Mouse (Mus musculus) neural tube, embryonic 11.5 days (tissue): ENCODE results near the gene Car5a. TPM values are rescaled to one million over a fixed set of nuclear protein-coding genes. Genes with fewer than 3 reads are reported as not detected.

Source experiments
- ATAC-seq: fragments of 200-750 bp; cut with Nextera tagmentation; 2 replicates; pipeline ENCODE4 v1.8.0; 2017; ENCODE audit warnings: moderate number of reproducible peaks, mild to moderate bottlenecking, moderate TSS enrichment, moderate library complexity; ENCODE audit not compliant: insufficient read depth, low FRiP score, low TSS enrichment
- DNase-seq: peaks from one replicate; pipeline ENCODE4 v3.0.0-alpha.2; 2015; ENCODE audit warnings: low spot score
- H3K27ac ChIP-seq: fragments of 300-500 bp; sonication (generic); 2 replicates; pipeline ENCODE4 v1.5.1; 2014; ENCODE audit warnings: low read depth, mild to moderate bottlenecking, low read length
- H3K27me3 ChIP-seq: fragments of 300-500 bp; sonication (generic); 2 replicates; pipeline ENCODE4 v1.6.1; 2014; ENCODE audit warnings: mild to moderate bottlenecking, low read length, mixed read lengths; ENCODE audit not compliant: control insufficient read depth, insufficient read depth
- H3K36me3 ChIP-seq: fragments of 300-500 bp; sonication (generic); 2 replicates; pipeline ENCODE4 v1.6.1; 2014; ENCODE audit warnings: mild to moderate bottlenecking, low read length, moderate library complexity, mixed read lengths; ENCODE audit not compliant: control insufficient read depth, insufficient read depth
- H3K4me1 ChIP-seq: fragments of 300-500 bp; sonication (generic); 2 replicates; pipeline ENCODE4 v1.6.1; 2014; ENCODE audit warnings: low read length, mixed read lengths; ENCODE audit not compliant: control insufficient read depth, insufficient read depth
- H3K4me2 ChIP-seq: fragments of 300-500 bp; sonication (generic); 2 replicates; pipeline ENCODE4 v1.6.1; 2014; ENCODE audit warnings: low read depth, mild to moderate bottlenecking, moderate library complexity
- H3K4me3 ChIP-seq: fragments of 300-500 bp; sonication (generic); 2 replicates; pipeline ENCODE4 v1.5.1; 2014; ENCODE audit warnings: low read depth, low read length
- H3K9ac ChIP-seq: fragments of 300-500 bp; sonication (generic); 2 replicates; pipeline ENCODE4 v1.6.1; 2014; ENCODE audit warnings: mild to moderate bottlenecking, low read length
- H3K9me3 ChIP-seq: fragments of 300-500 bp; sonication (generic); 2 replicates; pipeline ENCODE4 v1.6.1; 2016; ENCODE audit warnings: low read length; ENCODE audit not compliant: control insufficient read depth
- WGBS: fragments of 180-500 bp; shearing (Covaris S2); extraction: QIAGEN DNeasy Blood & Tissue Kit; methylation state at CpG from one replicate; pipeline ENCODE4 v1.1.7; 2014; 5-methylcytosine and 5-hydroxymethylcytosine counted together
- polyA plus RNA-seq: library from polyadenylated mRNA; unstranded; fragments of >200 nt; fragmentation: Nextera tagmentation; extraction: Ambion mirVana; gene quantifications from 2 replicates; pipeline ENCODE4 v1.2.1, GENCODE M21; 2014

Gene Car5a
- polyA plus RNA-seq, 1 experiment from 2014 or later: not detected

DNA sequence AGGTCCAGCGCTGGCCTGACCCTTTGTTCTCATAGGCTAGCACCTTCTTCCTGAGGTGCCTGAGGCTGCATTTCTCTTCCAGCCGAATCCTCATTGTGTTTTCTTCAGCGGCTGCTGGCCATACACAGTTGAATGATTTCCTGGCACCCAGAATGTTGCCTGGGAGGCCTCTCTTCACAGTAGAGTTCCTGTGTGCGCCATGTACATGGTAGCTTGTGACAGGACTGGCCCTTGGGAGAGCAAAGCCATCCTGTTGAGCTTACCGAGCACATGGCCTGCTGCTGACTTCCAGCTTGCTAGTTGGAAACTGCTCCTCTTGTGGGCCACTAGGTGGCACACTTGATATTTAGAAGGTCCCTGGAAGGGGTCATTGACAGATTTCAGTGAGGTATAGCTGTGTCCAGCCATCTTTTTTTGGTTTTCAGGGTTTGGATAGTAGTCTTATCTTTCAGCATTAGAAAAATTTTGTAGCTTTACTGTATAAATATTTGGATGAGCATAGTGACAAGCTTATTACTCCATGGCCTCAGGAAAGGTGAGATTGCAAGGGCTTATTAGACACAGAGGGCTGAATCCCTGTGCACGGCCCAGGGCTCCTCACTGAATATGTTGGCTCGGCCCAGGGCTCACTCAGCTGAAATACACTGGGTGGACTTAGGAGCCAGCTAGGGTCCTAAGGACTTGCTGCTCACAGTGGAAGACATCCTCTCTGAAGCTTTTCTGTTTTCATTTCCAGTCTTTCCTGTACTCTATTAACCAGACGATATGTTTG, 33.3 kb upstream of the Car5a start:
- H3K9me3 ChIP-seq: no peaks in the 10 kb centered on the region
- 73% methylated on average over 8 of the region's 8 CpGs for WGBS
- DNase-seq (peak; percentile 53), ATAC-seq (no peak)
- H3K4me3 ChIP-seq: no peak overlapping the region
- H3K27me3 ChIP-seq: no peaks in the 10 kb centered on the region
- H3K9ac ChIP-seq: no peak overlapping the region
- no peaks in the 10 kb centered on the region for H3K4me1 ChIP-seq
- no peak overlapping the region for H3K4me2 ChIP-seq
- H3K27ac ChIP-seq: no peak overlapping the region
- H3K36me3 ChIP-seq: peaks cover 21% of the 10 kb centered on the region

DNA sequence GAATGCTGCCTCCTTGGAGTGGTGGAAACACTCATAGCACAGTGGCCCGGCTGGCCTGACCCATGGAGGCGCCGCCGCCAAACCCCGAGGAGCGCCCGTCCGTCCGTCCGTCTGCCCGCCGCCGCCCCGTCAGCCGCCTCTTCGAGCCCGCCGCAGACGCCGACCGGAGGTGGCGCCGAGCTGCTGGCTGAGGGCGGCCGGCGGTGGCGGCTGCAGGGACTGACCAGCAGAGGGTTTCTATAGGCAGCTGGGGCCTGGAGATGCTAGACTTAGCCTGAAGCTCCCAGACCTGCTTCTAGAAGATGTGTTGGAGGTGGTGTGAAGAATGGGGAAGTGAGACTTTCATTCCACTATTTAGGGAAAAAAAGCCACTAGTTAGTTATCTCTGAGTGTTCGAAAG, 29.2 kb upstream of the Car5a start:
- ATAC-seq (no peak), DNase-seq (no peak)
- Histone ChIP-seq H3K27me3 (no peaks in the 10 kb centered on the region), H3K9me3 (no peaks in the 10 kb centered on the region), H3K9ac (no peak overlapping the region), H3K36me3 (peaks cover 10% of the 10 kb centered on the region; the same call in 1 of the 2 replicates), H3K27ac (no peak overlapping the region), H3K4me3 (no peak overlapping the region), H3K4me1 (no peaks in the 10 kb centered on the region), H3K4me2 (no peak overlapping the region)
- WGBS: 93% methylated on average over 20 of the region's 28 CpGs

DNA sequence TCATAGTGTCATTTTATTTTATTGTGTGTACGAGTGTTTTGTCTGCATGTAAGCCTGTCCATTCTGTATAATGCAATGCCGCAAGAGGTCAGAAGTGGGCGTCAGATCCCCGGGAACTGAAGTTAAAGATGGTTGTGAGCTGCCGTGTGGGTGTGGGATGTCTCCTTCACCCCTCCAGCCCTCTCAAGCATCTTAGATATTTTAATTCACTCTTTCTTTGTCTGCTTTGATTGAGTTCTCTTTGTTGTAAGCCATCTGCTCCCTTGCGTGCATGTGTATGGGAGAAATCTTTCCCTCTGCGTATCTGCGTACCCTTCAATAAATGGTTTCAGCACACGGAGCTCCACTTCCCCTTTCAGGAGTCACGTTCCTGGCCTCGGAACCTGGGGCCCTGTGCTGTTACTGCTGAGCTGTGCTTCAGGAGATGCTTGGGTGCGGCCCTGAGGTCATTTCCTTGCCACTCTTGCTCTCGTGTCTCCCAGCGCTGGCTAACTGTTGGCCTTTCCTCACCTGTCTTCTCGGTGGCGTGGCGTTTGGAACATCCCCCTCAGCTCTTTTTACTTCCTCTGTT, 26.9 kb upstream of the Car5a start:
- Histone ChIP-seq H3K9me3 (no peaks in the 10 kb centered on the region), H3K27ac (no peak overlapping the region), H3K9ac (peak overlapping the region; percentile 26; the same call in 1 of the 2 replicates), H3K4me2 (no peak overlapping the region), H3K36me3 (peaks cover 6% of the 10 kb centered on the region; the same call in 1 of the 2 replicates), H3K4me3 (no peak overlapping the region), H3K27me3 (no peaks in the 10 kb centered on the region), H3K4me1 (peaks cover 17% of the 10 kb centered on the region)
- no peak for DNase-seq
- ATAC-seq: no peak
- WGBS: 80% methylated on average over 17 of the region's 17 CpGs

DNA sequence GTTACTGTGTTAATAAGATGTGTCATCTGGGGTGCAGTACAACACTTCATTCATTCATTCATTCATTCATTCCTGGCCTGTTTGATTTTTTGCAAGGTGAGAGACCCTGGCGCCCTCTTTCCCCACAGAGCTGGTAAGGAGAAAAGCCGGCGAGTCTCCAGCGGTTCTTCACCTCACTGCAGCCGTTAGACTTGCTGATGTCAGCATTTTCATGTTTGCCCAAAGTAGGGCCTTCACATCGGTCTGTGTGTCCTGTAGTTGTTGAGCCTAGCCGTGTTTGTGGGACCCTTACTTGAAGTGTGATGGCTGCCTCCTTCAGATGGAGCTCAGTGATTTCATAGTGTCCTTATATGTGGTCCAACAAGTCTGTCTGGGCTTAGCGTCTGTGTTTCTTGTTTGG, 25.5 kb upstream of the Car5a start:
- no peak for DNase-seq
- Histone ChIP-seq H3K27ac (no peak overlapping the region), H3K4me2 (no peak overlapping the region), H3K9me3 (no peaks in the 10 kb centered on the region), H3K4me3 (no peak overlapping the region), H3K9ac (no peak overlapping the region), H3K4me1 (peaks cover 26% of the 10 kb centered on the region), H3K27me3 (no peaks in the 10 kb centered on the region), H3K36me3 (no peaks in the 10 kb centered on the region)
- WGBS: 92% methylated on average over 8 of the region's 8 CpGs
- ATAC-seq: no peak

DNA sequence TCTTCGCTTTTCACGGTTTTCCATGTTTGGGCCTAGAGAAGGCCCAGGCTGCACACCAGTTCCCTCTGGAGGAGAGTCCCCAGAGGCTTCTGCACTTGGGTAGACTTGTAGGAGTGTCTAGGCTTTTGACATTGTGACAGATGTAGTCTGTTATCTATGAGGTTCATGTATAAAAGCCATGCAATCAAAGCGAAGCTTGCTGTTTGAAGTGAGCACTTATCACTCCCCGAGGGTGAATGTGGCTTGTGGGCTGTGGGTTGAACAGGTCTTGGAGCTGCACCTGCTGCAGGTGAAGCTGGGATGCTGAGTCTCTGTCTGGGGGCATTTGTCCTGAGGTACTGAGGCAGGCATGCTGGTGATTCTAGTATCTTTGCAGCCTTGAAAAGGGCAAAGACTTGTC, 23.8 kb upstream of the Car5a start:
- DNase-seq (no peak), ATAC-seq (no peak)
- whole genome bisulfite sequencing: 66% methylated on average over 4 of the region's 4 CpGs
- no peak overlapping the region for H3K27ac ChIP-seq
- H3K9me3 ChIP-seq: no peaks in the 10 kb centered on the region
- H3K9ac ChIP-seq: no peak overlapping the region
- H3K36me3 ChIP-seq: no peaks in the 10 kb centered on the region
- H3K4me3 ChIP-seq: no peak overlapping the region
- H3K4me2 ChIP-seq: no peak overlapping the region
- H3K4me1 ChIP-seq: peaks cover 26% of the 10 kb centered on the region
- no peaks in the 10 kb centered on the region for H3K27me3 ChIP-seq

DNA sequence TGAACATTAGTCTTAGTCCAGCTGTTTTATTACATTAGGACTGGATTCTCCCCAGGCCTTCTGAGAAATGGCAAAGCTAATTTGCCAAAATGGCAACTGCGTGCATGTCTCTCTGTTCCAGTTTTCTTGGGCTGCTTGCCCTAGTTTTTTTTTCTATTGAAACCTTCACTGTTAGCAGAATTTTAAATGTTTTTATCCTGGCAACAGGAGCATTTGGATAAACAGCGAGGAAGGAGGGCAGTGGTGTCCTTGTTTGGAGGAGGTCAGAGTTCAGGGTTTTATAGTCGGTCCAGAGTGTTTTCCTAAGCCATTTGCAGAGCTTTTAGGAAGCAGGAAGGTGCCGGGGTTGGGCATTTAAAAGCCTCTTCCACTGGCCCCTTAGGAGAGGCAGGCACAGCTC, 23.3 kb upstream of the Car5a start:
- WGBS: 19% methylated on average over 4 of the region's 4 CpGs
- Histone ChIP-seq H3K27ac (peak overlapping the region; percentile 4; the same call in 1 of the 2 replicates), H3K4me2 (no peak overlapping the region), H3K4me3 (no peak overlapping the region), H3K4me1 (peaks cover 26% of the 10 kb centered on the region), H3K36me3 (no peaks in the 10 kb centered on the region), H3K9ac (no peak overlapping the region), H3K27me3 (no peaks in the 10 kb centered on the region), H3K9me3 (no peaks in the 10 kb centered on the region)
- DNase-seq (no peak), ATAC-seq (no peak)

DNA sequence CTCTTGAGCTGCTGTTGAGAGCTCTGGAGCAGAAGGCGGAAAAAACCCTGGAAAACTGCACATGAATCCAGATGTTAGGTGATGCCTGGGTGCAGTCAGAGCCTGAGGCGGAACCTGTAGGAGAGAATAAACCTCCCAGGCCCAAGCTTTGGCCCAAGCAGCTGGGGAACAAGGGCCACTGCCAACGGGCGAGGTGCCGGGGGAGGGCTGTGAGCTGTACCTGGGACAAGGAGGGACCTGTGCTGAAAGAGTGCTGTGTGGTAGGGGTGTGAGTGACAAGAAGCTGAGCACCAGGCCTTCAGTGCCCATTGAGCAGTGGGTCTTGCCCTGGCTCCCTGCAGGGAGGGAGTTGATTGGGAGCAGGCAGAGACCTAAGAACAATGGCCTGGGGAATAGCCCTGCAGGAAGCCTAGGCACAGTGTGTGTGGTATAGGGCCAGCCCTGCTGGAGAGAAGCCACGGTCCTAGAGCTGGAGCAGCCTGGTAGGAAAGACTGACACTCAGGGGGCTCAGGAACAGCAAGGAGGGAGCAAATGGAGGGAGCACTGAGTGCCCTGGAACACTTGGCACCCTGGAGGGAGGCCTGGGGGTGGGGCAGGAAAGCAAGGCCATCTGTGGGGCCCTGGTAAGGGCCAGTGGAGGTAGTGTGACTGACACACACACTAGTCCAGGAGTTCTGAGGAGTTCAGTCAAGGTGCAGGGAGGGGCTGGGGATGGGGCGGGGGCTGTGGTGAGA, 22.2 kb upstream of the Car5a start:
- 26% methylated on average over 7 of the region's 7 CpGs for WGBS
- Histone ChIP-seq H3K27me3 (no peaks in the 10 kb centered on the region), H3K4me2 (no peak overlapping the region), H3K36me3 (no peaks in the 10 kb centered on the region), H3K9ac (peak overlapping the region; percentile 41; the same call in 1 of the 2 replicates), H3K4me3 (no peak overlapping the region), H3K4me1 (peaks cover 26% of the 10 kb centered on the region), H3K9me3 (no peaks in the 10 kb centered on the region), H3K27ac (peak overlapping the region; percentile 15; the same call in 1 of the 2 replicates)
- ATAC-seq (no peak), DNase-seq (peak; percentile 14)

DNA sequence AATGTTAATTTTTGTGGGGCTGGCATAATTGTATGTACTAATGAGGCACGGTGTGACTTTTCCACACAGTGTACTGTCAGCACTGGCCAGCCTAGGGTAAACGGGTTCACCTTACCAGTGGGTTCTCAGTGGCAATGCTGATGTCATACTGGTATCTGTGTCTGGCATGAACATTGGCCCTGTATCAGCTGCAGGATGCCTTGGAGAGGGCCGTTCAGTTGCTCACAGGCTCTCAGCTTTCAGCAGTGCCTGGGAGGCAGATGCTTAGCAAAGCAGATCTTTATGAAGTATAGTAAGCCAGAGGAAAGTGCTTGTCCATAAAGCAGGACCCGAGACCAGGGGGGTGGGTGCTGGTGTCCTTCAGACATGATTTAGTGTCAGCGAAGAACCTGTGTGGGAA, 21.4 kb upstream of the Car5a start:
- no peaks in the 10 kb centered on the region for H3K36me3 ChIP-seq
- H3K4me3 ChIP-seq: no peak overlapping the region
- no peak for DNase-seq
- peak overlapping the region; percentile 15; the same call in 1 of the 2 replicates for H3K27ac ChIP-seq
- H3K27me3 ChIP-seq: no peaks in the 10 kb centered on the region
- no peaks in the 10 kb centered on the region for H3K9me3 ChIP-seq
- H3K9ac ChIP-seq: no peak overlapping the region
- H3K4me2 ChIP-seq: no peak overlapping the region
- ATAC-seq: no peak
- WGBS: 52% methylated on average over 5 of the region's 5 CpGs
- H3K4me1 ChIP-seq: peaks cover 26% of the 10 kb centered on the region
